Mouse (Mus musculus) B cell, adult 2 months (primary cell): ENCODE results near the gene Dapk2.
A peak's percentile ranks its signal among the peaks of the same experiment; 100 is the strongest.

Experiments
- DNase-seq, 2 experiments: peaks; one replicate each; pipeline ENCODE4 v3.0.0; 2022

Gene Dapk2

GRCm38 (mm10) chr9:66189026-66189425 is 31.0 kb downstream of the Dapk2 start:
- no peak for DNase-seq

GRCm38 (mm10) chr9:66194003-66194402 is 36.0 kb downstream of the Dapk2 start:
- DNase-seq = no peak

- no peak for DNase-seq
These were observed 38.5 kb downstream of the Dapk2 start for GRCm38 (mm10) chr9:66196561-66196960.

DNA sequence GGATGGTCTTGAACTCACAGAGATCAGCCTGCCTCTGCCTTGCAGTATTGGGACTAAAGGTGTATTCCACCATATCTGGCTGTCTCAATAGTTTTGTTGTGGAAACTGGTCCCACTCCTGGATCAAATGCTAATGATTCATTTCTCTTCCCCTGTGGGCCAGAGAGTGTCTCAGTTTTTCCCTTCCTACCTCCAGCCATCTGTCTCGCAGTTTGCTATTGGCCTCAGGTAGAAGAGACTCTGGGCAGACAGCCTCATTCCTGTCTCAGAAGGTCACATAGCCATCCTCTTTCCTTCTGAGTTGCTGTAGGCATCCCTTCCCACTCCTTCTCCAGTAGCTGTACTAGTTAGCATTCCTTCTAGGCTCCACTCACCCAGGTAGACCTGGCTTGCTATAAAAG is 40.5 kb downstream of the Dapk2 start:
- DNase-seq = no peak

DNA sequence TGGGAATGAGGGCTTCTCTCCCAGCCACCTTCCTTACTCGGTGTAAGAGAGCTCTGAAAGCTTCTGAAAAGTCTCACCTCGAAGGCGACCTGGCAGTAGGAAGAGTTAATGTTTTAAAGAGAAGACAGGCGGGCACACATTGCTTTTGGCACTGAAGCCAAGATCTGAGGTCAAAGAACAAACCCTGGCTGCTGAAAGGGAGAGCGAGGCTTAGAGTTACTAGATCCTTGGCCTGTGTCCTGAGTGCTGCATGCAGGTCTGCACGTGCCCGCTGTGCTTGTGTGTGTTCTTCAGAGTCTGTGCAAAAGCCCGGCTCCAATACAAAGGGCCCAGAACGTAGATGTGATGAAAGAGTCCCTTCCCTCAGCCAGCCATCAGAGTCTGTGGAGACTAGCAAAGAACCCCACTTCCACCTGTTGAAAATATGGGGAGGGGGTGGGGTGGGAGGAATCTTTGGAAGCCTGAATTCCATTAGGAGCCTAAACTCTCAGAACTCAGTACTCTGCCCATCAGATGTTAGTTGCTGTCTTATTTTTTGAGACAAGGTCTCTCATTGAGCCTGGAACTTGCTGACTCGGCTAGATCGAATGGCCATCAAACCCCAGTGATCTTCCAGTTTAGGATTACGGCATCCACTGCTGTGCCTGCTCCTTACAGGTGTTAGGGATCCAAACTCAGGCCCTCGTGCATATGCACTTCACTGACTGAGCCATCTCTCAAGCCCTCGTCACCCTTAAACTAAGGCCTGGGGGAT is 41.8 kb downstream of the Dapk2 start:
- no peak for DNase-seq

DNA sequence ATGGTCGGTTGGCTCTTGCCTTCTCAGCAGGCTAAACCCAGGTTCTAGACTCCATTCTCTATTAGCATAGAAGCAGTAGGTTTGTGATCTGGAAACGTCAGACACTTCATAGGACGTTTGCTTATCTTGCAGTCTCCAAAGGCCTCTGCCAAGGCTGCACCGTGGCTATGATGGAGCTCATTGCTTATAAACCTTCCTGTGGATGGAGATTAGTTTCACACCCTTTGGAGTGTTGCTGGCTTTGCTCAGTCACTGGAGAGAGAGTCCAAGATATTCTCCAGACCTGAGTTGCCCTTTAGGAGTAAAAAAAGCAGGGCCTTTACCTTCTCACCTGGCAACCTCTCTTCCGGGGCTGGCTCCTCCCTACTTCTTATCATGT is 42.4 kb downstream of the Dapk2 start:
- no peak for DNase-seq

- no peak for DNase-seq
These were observed 43.6 kb downstream of the Dapk2 start for GRCm38 (mm10) chr9:66201665-66202064.

GRCm38 (mm10) chr9:66202463-66202862 is 44.4 kb downstream of the Dapk2 start:
- DNase-seq = no peak

DNA sequence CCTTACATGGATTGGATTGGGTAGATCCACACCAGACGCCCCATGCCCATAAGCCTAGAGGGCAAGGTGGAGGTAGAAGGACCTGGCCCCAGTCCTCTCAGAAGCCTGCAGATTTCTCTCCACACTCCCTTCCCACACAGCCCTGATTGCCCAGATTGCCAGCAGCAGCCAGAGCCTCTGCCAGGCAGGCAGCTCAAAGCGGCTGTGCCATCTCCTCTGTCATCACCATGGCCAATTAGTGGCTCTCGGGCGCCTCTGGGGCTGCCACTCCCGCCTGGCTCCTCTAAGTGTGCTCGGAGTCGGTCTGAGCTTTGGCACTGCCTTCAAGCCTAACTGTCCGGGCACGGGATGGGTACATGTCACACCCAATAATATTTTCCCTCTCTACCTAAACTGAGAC is 47.7 kb downstream of the Dapk2 start:
- DNase-seq = no peak

DNA sequence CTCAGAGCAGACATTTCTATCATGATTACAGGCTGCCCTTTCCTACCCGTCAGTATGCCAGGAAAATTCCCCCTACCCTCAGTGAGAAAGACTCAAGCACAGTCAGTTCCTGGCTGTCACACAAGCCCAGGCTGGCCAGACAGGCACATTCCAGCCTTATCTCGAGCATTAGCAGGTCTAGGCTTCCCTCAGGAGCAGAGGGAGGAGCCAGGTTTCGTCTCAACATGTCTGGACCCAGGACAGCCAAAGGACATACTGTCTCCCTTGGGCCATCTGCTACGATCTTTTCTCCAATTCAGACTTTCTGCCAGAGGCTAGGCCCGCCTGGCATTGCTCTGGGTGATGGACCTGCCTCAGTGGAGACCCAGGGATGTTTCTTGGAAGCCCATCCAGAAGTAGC is 48.8 kb downstream of the Dapk2 start:
- no peak for DNase-seq

DNA sequence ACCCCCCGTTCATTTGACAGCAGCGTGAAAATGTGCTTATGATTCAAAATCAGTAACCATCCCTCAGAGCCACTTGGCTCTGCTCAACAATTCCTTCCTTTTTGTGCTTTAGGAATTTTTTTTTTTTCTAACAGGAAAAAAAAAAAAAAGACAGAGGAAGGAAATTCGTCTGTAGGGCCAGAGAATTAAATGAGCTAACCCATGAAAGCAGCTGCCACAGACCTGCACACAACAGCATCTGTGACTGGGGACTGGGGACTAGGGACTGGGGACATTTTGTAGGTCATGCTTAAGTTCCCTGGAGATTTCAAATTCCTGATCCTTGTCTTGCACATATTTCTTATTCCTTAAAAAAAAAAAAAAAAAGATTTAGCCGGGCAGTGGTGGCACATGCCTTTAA is 53.4 kb downstream of the Dapk2 start:
- no peak for DNase-seq

GRCm38 (mm10) chr9:66212088-66212487 is 54.1 kb downstream of the Dapk2 start:
- DNase-seq = peak; percentile 52 to 56

DNA sequence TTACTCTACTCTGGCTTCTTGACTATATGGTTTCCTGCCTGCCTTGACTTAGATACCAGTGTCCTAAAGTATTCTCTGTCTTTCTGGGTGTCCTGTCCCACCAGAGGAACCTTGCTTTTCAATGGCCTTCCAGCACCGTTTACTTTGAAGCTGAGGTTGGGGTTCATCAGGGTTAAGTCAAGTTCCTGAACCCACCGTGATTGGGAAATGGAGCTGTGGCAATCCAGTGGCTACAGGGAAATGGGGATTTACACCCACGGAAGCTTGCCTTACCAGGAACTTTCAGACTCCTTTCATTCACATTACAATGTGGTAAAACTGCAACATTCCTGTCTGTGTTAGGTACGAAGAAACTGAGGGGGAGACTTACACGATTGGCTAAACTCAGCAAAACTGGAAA is 54.8 kb downstream of the Dapk2 start:
- DNase-seq = no peak

DNA sequence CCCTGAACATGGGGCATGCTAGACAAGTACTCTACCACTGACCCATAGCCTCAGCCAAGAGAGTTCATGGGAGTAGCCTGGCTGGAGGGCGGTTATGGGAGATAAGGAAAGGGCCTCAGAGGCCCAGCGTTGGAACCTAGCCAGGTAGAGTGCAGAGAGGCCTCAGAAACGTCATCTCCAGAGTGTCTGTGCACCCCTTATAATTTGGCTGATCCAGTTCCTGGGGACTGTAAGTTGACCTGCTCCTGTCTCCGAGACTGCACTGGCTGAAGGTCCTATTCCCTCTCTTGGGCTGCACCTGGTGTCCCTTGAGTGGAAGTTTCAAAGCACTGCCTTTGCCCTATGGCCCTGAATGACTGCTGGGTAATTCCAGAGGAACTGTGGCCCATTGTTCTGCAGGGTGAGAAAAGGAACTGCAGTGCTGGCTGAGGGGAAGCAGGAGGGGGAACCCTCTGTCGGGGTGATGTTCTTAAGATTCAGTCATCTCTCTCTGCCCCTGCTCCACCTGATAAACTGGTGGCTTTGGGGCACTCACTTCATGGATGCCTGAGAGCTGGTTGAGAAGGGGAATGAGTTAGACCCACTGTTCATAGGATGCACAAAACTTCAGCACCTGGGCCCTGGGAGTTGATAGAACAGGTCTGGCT is 55.5 kb downstream of the Dapk2 start:
- DNase-seq = peak in 1 of 2 experiments; percentile 7

DNA sequence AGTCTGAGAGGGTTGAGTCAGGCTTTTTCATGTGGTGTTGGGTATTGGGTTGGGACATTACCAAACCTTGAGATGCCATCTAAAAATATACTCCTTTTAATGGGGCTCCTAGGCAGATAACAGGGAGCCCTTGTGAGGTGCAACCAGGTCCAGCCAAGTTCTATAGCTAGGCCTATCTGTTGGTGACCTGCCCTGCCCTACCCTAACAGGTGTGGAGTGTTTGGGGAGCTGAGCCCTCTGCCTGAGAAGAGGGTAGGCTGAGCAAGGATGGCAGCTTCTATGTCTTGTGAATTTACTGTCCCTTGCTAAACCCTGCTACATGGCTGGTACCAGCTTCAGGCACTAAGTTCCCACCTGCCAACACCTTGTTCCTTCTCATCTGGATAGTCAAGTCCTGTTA is 57.5 kb downstream of the Dapk2 start:
- DNase-seq = no peak

DNA sequence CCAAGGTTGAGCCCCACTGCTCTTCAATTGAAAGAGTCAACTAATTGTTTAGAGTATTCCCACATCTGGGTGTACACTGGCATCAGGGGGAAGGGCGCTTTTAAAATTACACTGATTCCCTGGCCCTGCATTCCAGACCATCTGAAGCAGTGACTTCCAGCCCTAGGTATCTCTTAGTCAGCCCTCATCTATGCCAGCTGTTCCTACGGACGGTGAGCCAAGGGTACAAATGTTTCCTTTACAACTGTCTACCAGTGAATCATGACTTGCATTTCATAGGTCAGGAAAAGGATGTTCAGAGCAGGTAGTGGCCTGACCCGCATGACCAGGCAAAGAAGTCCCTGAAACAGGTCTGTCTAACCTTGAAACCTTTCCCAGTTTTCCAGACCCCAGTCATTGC is 59.9 kb downstream of the Dapk2 start:
- DNase-seq = no peak

- DNase-seq = no peak
These were observed 61.1 kb downstream of the Dapk2 start for GRCm38 (mm10) chr9:66218917-66219725.

DNA sequence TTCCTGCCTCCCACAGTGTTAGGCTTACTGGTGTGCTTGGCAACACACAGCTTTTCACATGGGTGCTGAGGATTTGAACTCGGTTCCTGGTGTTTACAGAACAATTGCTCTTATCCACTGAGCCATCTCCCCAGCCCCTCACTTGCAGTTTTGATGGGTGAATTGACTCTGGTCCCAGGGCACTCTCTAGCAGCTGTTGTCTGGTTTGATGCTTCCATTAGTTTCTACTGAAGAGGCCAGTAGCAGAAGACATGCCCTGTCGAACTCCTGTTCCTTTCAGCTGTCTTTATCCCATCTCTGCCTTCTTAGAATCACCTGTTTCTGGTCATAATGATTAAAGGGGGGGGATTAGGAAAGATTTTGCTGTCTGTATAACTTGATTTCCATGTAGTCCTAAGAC is 65.8 kb downstream of the Dapk2 start:
- DNase-seq = no peak

- no peak for DNase-seq
These were observed 67.9 kb downstream of the Dapk2 start for GRCm38 (mm10) chr9:66225737-66226485.

DNA sequence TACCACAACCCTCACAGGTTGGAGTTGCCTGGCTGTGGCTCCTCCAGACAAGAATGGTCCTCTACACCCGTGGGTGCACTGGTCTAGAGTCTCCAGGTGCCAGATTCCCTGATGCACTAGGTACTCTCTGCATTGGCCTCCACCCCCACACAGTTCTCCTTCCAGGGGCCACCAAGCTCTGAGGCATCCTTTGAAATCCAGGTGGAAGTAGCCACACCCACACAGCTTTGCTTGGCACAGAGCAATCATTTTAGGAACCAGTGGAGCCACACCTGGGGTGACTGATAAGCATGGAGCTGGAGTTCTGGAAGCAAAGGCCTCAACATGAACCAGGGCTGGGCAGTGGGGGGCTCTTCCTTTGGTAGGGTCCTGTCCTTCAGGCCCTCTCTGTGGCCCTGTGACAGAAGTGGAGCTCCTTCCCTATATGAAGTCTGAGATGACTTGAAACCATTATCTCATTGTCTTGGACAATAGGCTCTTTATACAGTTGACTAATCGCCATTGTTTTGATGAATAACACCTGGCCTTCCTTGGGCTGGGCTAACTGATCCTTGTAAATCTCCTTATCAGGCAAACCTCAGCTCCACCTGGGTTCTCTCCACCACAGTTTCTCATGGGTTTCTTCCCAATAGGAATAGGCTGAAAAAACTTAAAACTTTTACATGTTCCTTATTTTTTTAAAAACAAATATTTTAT is 70.6 kb downstream of the Dapk2 start:
- no peak for DNase-seq

- no peak for DNase-seq
These were observed 73.9 kb downstream of the Dapk2 start for GRCm38 (mm10) chr9:66231820-66232479.

DNA sequence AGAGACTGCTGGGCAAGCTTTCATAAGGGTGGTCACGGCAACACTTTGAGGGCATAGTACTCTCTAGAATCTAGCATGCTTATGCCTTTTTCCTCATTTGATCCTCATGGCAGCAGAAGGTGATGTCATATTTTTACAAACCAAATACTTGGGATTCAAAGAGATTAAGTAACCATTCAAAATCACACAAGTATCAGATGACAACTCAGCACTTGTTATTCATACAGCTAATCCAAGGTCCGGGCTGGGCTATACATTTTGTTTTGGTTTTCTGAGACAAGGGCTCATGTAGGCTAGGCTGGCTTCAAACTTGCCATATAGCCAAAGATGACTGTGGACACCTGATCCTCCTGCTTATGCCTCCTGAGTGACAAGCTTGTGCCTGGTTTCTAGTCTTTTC is 78.6 kb downstream of the Dapk2 start:
- DNase-seq = no peak
